14 mouse cellular contexts compared by ENCODE assay signal in genomic region chr10:68071041-68071440, GRCm38 (mm10).
"Had no signal": no experiment of that assay in that cellular context is flagged by ENCODE, and none has a peak within 500 bp of the region (broad histone marks: within the 10 kb centered on the region; RNA-seq: fewer than 3 reads in every experiment).

No protein-coding gene starts in this region.

- H3K4me1 ChIP-seq: limb, embryonic 10.5 days; limb, embryonic 13.5 days; liver, embryonic 12.5 days had no signal

- H3K27ac ChIP-seq: layer of hippocampus, adult 2 months; limb, embryonic 10.5 days; limb, embryonic 13.5 days; liver, embryonic 12.5 days; liver, embryonic 15.5 days had no signal

- H3K4me3 ChIP-seq: layer of hippocampus, adult 2 months; limb, embryonic 10.5 days; limb, embryonic 13.5 days; liver, embryonic 12.5 days; liver, embryonic 15.5 days had no signal

- ATAC-seq: liver, embryonic 12.5 days had no signal

- H3K9me3 ChIP-seq: limb, embryonic 10.5 days; limb, embryonic 13.5 days; liver, embryonic 12.5 days; liver, embryonic 15.5 days had no signal

- H3K36me3 ChIP-seq: limb, embryonic 10.5 days; limb, embryonic 13.5 days; liver, embryonic 12.5 days; liver, embryonic 15.5 days had no signal

- DNase-seq: kidney, adult 11 months; kidney, adult 9 months; kidney, postnatal 14 days; layer of hippocampus, adult 9-11 months; lung, adult 2 months; midbrain, embryonic 14.5 days; thymus, adult 2 months; thymus, postnatal 14 days; thymus, postnatal 4 days had no signal

- H3K9ac ChIP-seq: limb, embryonic 13.5 days; liver, embryonic 12.5 days; liver, embryonic 15.5 days had no signal

- H3K27me3 ChIP-seq: limb, embryonic 13.5 days; liver, embryonic 12.5 days; liver, embryonic 15.5 days had no signal
